Mouse (Mus musculus) heart, embryonic 16.5 days (tissue): ENCODE measurements around the gene Pnkd. TPM values are rescaled to one million over a fixed set of nuclear protein-coding genes. Genes with fewer than 3 reads are reported as not detected.
A peak's percentile ranks its signal among the peaks of the same experiment; 100 is the strongest.

Experiments
- ATAC-seq: fragments of 200-750 bp; cut with Nextera tagmentation; replicated peaks from 2 replicates; pipeline ENCODE4 v1.8.0; 2017; ENCODE audit warnings: moderate number of reproducible peaks; ENCODE audit not compliant: insufficient read depth, low FRiP score; ENCODE audit errors: extremely low read depth
- H3K27ac ChIP-seq: fragments of 300-500 bp; sonication (generic); 2 replicates; pipeline ENCODE4 v1.5.1; 2014; ENCODE audit warnings: mild to moderate bottlenecking, low read length, control low read depth, moderate library complexity
- H3K27me3 ChIP-seq: fragments of 300-500 bp; sonication (generic); 2 replicates; pipeline ENCODE4 v1.6.1; 2014; ENCODE audit warnings: low read length, mixed read lengths; ENCODE audit not compliant: control insufficient read depth, insufficient read depth
- H3K36me3 ChIP-seq: fragments of 300-500 bp; sonication (generic); 2 replicates; pipeline ENCODE4 v1.6.1; 2014; ENCODE audit not compliant: control insufficient read depth, insufficient read depth
- H3K4me1 ChIP-seq: fragments of 300-500 bp; sonication (generic); 2 replicates; pipeline ENCODE4 v1.6.1; 2014; ENCODE audit warnings: low read length, mixed read lengths; ENCODE audit not compliant: control insufficient read depth, insufficient read depth
- H3K4me2 ChIP-seq: fragments of 300-500 bp; sonication (generic); 2 replicates; pipeline ENCODE4 v1.6.1; 2014; ENCODE audit warnings: low read depth, mild to moderate bottlenecking, control low read depth, low read length
- H3K4me3 ChIP-seq: fragments of 300-500 bp; sonication (generic); 2 replicates; pipeline ENCODE4 v1.5.1; 2014; ENCODE audit warnings: mild to moderate bottlenecking, control low read depth, low read length
- H3K9ac ChIP-seq: fragments of 300-500 bp; sonication (generic); 2 replicates; pipeline ENCODE4 v1.6.1; 2014; ENCODE audit warnings: low read length, control low read depth
- H3K9me3 ChIP-seq: fragments of 300-500 bp; sonication (generic); replicated peaks from 2 replicates; pipeline ENCODE4 v1.6.1; 2016; ENCODE audit warnings: low read length; ENCODE audit not compliant: control insufficient read depth
- WGBS: fragments of 180-500 bp; shearing (Covaris S2); extraction: QIAGEN DNeasy Blood & Tissue Kit; methylation state at CpG from one replicate; pipeline ENCODE4 v1.1.7; 2014; 5-methylcytosine and 5-hydroxymethylcytosine counted together
- polyA plus RNA-seq: library from polyadenylated mRNA; unstranded; fragments of >200 nt; fragmentation: Nextera tagmentation; extraction: Ambion mirVana; gene quantifications from 2 replicates; pipeline ENCODE4 v1.2.1, GENCODE M21; 2015

Pnkd gene
- polyA plus RNA-seq, 1 experiment from 2014 or later: 324 TPM

DNA sequence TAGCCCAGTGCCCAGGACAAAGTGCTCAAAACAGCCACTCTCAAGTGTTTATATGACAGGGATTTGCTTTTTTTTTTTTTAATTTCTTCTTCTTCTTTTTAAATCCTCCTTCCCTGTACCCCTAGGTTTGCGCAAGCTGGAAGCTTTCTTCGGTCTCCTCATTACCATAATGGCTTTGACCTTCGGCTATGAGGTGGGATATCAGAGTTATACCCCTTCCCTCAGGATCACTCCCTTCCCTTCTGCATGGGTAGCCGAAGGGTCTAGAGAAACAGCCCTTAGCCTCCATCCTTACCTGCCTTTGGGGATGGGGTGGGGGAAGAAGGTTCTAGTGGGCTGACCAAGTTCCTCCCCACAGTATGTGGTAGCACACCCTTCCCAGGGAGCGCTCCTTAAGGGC is 95.8 kb downstream of the Pnkd start:
- H3K27ac ChIP-seq: no peak overlapping the region
- ATAC-seq: no peak
- H3K4me1 ChIP-seq: no peaks in the 10 kb centered on the region
- no peaks in the 10 kb centered on the region for H3K9me3 ChIP-seq
- H3K4me3 ChIP-seq: no peak overlapping the region
- WGBS: 92% methylated on average over 5 of the region's 5 CpGs
- no peak overlapping the region for H3K9ac ChIP-seq
- H3K27me3 ChIP-seq: no peaks in the 10 kb centered on the region
- H3K4me2 ChIP-seq: no peak overlapping the region
- no peaks in the 10 kb centered on the region for H3K36me3 ChIP-seq

DNA sequence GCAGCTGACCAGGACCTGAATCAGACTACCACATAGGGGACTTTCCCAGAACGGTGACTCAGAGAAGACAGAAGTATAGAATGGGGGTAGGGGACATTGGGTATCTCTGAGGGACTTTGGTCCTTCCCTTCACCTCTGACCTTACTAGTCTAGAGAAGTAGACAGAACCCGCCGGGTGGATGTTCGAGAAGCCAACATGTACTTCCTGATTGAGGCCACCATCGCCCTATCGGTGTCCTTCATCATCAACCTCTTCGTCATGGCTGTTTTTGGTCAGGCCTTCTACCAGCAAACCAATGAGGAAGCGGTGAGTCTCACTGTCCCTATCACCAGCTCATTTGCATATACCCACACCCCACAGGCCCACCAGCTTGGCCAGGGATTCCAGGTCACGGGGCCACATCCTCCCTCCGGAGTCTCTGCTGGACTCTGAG is 96.9 kb downstream of the Pnkd start:
- ATAC-seq: no peak
- WGBS: 91% methylated on average over 10 of the region's 10 CpGs
- H3K9ac ChIP-seq: no peak overlapping the region
- H3K27ac ChIP-seq: no peak overlapping the region
- H3K9me3 ChIP-seq: no peaks in the 10 kb centered on the region
- no peaks in the 10 kb centered on the region for H3K27me3 ChIP-seq
- no peak overlapping the region for H3K4me2 ChIP-seq
- H3K36me3 ChIP-seq: no peaks in the 10 kb centered on the region
- no peak overlapping the region for H3K4me3 ChIP-seq
- no peaks in the 10 kb centered on the region for H3K4me1 ChIP-seq

DNA sequence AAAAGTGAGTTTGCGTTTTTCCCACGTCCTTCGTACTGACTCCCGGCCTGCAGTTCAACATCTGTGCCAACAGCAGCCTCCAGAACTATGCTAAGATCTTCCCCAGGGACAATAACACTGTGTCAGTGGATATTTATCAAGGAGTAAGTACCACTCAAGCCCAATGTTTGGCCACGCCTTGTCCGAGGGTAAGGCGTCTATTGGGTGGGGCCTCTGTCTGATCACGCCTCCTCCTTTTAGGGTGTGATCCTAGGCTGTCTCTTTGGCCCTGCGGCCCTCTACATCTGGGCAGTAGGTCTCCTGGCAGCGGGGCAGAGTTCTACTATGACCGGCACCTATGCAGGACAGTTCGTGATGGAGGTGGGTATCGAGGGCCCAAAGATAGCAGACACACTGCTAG is 98.7 kb downstream of the Pnkd start:
- H3K27me3 ChIP-seq: no peaks in the 10 kb centered on the region
- no peak overlapping the region for H3K27ac ChIP-seq
- H3K9me3 ChIP-seq: no peaks in the 10 kb centered on the region
- no peaks in the 10 kb centered on the region for H3K36me3 ChIP-seq
- WGBS: 82% methylated on average over 13 of the region's 13 CpGs
- ATAC-seq: no peak
- no peak overlapping the region for H3K4me2 ChIP-seq
- no peak overlapping the region for H3K9ac ChIP-seq
- no peak overlapping the region for H3K4me3 ChIP-seq
- H3K4me1 ChIP-seq: peaks cover 8% of the 10 kb centered on the region; the same call in 1 of the 2 replicates

DNA sequence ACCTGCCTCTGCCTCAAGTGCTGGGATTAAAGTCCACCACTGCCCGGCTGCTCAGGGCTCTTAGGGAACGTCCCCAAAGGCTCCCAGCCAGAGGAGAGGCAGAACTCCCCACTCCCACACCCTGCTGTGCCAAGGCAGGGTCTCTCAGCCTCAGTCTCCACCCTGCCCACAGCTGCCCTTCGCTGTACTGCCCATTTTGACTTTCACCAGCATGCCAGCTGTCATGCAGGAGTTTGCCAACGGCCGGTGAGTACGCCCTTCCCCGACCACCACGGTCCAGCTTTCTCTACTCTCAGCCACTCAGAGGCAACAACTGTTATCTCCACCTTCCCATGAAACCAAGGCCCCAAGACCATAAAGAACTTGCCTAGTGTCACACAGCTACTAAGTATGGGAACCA is 99.8 kb downstream of the Pnkd start:
- Histone ChIP-seq H3K4me3 (no peak overlapping the region), H3K4me2 (no peak overlapping the region), H3K9me3 (no peaks in the 10 kb centered on the region), H3K27ac (no peak overlapping the region), H3K9ac (no peak overlapping the region), H3K4me1 (peaks cover 11% of the 10 kb centered on the region), H3K36me3 (no peaks in the 10 kb centered on the region), H3K27me3 (no peaks in the 10 kb centered on the region)
- ATAC-seq: no peak
- WGBS: 75% methylated on average over 8 of the region's 8 CpGs

DNA sequence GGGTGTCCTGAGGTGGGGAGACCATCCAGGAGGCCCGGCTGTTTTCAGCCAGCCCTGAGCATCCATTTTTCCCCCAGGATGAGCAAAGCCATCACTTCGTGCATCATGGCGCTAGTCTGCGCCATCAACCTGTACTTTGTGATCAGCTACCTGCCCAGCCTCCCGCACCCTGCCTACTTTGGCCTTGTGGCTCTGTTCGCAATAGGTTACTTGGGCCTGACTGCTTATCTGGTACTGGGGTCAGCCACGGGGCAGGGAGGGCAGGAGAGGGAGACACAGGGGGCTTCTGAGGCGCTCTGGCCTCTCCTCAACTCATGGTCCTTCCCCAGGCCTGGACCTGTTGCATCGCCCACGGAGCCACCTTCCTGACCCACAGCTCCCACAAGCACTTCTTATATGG is 100.3 kb downstream of the Pnkd start:
- no peak overlapping the region for H3K4me3 ChIP-seq
- peaks cover 16% of the 10 kb centered on the region for H3K4me1 ChIP-seq
- no peak overlapping the region for H3K27ac ChIP-seq
- H3K9me3 ChIP-seq: no peaks in the 10 kb centered on the region
- H3K4me2 ChIP-seq: no peak overlapping the region
- no peak for ATAC-seq
- H3K36me3 ChIP-seq: no peaks in the 10 kb centered on the region
- no peaks in the 10 kb centered on the region for H3K27me3 ChIP-seq
- H3K9ac ChIP-seq: no peak overlapping the region
- 91% methylated on average over 10 of the region's 10 CpGs for WGBS

DNA sequence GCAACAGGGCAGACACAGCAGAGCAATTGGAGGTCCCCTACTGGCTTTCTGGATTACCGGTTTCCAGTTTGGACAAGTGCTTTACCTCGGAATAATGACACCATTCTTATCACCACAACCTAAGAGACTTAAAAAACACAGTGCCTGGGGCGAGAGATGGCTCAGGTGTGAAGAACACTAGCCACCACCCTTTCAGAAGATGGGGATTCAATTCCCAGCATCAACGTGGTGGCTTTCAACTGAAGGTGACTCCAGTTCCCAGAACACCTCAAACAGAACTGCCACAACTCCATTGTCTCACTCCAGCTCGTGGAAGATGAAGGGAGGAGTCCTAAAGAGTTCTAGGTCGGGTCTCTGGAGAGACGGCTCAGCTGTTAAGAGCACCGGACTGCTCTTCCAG is 100.8 kb downstream of the Pnkd start:
- H3K4me3 ChIP-seq: no peak overlapping the region
- ATAC-seq: no peak
- 79% methylated on average over 8 of the region's 8 CpGs for WGBS

DNA sequence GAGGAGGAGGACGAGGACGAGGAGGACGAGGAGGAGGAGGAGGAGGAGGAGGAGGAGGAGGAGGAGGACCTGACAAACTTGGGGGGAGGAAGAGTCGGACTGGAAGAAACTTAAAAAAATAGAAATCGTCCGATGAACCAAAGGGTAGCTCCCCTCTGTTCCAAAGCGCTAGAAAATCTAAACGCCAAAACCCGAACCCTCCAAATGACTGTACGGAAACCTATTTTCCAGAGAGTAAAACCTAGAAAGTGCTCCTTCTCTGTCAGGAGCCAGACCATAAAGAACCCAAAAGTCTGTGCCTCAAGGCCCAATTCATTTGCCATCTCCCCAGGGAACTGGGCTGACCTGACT is 101.6 kb downstream of the Pnkd start:
- 61% methylated on average over 7 of the region's 10 CpGs for WGBS
- peak overlapping the region; percentile 66 for H3K4me3 ChIP-seq
- H3K27ac ChIP-seq: peak overlapping the region; percentile 98
- peaks cover 25% of the 10 kb centered on the region for H3K4me1 ChIP-seq
- no peaks in the 10 kb centered on the region for H3K36me3 ChIP-seq
- H3K27me3 ChIP-seq: no peaks in the 10 kb centered on the region
- peak overlapping the region; percentile 86 for H3K9ac ChIP-seq
- H3K4me2 ChIP-seq: peak overlapping the region; percentile 68
- ATAC-seq: no peak
- H3K9me3 ChIP-seq: no peaks in the 10 kb centered on the region

More for the DNA sequence above, 100.8 kb downstream of the Pnkd start:
- H3K27ac ChIP-seq: no peak overlapping the region
- no peaks in the 10 kb centered on the region for H3K9me3 ChIP-seq
- H3K36me3 ChIP-seq: no peaks in the 10 kb centered on the region
- H3K9ac ChIP-seq: no peak overlapping the region
- H3K4me1 ChIP-seq: peaks cover 20% of the 10 kb centered on the region
- H3K27me3 ChIP-seq: no peaks in the 10 kb centered on the region
- no peak overlapping the region for H3K4me2 ChIP-seq

DNA sequence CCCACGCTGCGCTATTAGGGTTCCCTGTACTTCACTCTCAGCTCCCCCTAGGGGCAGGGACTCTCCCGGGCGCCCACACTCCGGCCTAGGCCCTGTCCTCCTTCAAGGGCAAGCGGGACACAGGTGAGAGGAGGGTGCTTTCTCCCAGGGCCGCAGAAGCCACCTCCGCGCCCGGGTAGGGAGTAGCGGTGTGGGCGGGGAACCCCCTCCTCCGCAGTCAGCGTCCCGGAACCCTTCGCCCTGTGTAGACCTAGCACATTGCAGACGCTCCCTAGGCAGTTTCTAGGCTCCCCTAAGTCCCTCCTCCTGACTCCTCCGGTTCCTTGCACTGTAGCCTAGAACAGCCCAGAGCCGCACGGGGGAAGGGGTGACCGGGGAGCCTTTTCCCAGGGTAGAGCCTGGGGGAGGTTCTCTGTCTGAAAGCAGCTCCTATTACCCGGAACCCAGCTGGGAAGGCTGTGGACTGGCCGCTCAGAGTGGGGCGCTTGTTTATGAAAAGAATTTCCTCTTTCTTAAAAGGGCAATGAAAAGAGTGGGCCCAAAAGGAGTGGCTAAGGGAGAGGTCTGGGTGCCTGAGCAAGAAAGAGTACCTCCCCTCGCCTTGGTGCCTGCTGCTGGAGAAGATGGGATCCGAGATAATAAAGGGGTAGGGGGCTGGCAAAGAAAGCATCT is 102.1 kb downstream of the Pnkd start:
- under 1% methylated on average over 26 of the region's 26 CpGs for WGBS
- Histone ChIP-seq H3K27ac (peak overlapping the region; percentile 98), H3K9ac (peak overlapping the region; percentile 86), H3K4me2 (peak overlapping the region; percentile 68), H3K9me3 (no peaks in the 10 kb centered on the region), H3K27me3 (no peaks in the 10 kb centered on the region), H3K36me3 (no peaks in the 10 kb centered on the region), H3K4me1 (peaks cover 25% of the 10 kb centered on the region), H3K4me3 (peak overlapping the region; percentile 66)
- peak; percentile 76 for ATAC-seq

DNA sequence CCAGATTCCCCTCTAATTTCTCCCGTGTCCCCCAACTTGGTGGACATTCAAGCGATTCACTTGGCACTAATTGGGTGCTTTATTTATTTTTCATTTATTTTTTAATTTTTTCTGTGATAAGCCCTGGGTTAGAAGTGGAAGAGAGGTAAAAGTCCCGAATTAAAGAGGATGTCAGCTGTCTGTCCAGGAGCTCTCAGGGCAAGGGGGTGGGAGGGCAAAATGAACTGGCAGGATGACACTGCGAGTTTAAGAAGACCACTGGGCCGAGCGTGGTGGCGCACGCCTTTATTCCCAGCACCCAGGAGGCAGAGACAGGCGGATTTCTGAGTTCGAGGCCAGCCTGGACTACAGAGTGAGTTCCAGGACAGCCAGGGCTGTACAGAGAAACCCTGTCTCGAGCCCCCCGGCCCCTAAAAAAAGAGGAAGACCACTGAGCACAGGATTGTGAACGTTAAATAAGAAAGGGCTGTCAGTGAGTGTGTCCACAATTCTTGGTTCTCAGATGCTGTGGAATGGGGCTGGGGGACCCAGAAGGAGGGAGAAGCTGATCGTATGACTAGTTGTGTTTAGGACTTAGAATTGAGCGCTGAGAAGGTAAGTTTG is 102.8 kb downstream of the Pnkd start:
- ATAC-seq: no peak
- WGBS: 55% methylated on average over 15 of the region's 15 CpGs

More for the DNA sequence above, 102.8 kb downstream of the Pnkd start:
- no peaks in the 10 kb centered on the region for H3K36me3 ChIP-seq
- peak overlapping the region; percentile 86 for H3K9ac ChIP-seq
- H3K4me2 ChIP-seq: peak overlapping the region; percentile 68
- peaks cover 25% of the 10 kb centered on the region for H3K4me1 ChIP-seq
- H3K27me3 ChIP-seq: no peaks in the 10 kb centered on the region
- peak overlapping the region; percentile 98 for H3K27ac ChIP-seq
- peak overlapping the region; percentile 66 for H3K4me3 ChIP-seq
- H3K9me3 ChIP-seq: no peaks in the 10 kb centered on the region
